Mouse (Mus musculus): Measurements from ENCODE around the gene Mrps11. TPM values are rescaled to one million over a fixed set of nuclear protein-coding genes. Genes with fewer than 3 reads are reported as not detected.
A peak's percentile ranks its signal among the peaks of the same experiment; 100 is the strongest.

Mrps11 gene
- polyA plus RNA-seq, 1 experiment from 2014 or later = 54.2 TPM

DNA sequence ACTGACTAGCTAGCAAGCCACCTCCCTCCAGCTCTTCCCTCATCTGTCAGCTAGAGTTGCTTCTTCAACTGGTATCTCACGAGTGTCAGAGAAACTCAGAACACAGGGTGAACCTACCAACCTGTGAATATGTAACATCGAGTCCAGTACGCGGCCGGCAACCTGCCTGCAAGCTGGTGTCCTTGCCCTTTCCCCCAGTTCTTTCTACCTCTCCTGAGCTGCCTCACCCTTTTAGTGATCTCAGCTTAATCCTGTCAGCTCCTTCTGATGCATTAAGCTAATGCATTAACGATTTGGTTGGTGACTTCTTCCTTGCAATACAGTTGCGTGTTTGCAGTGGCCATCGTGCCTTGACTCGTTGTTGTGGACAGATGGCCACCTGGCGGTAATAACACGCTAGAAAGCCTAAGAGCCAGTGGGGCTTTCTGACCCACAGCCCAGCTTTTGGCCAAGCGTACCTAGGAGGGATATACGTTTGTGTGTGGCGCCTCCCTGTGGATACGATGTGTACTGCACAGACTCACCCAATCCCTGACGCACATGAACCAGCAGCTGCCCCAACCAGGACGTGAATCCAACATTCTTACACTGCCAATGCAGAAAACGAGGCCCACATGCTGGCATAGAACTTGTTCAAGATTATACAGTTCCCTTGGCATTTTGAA, 16.8 kb upstream of the Mrps11 start:
- 23% methylated on average over 18 of the region's 18 CpGs for WGBS (ENCODE audit: insufficient replicate concordance)
- H3K27me3 ChIP-seq = 0 out of 2 replicates have a peak, but pooled peaks cover 3% of the 10 kb centered on the region
- H3K4me3 ChIP-seq (replicated peaks) = no peak overlapping the region
- ATAC-seq (ENCODE audit: low read depth) (no peak), DNase-seq (peak; percentile 23)
- no peaks in the 10 kb centered on the region for H3K9me3 ChIP-seq (replicated peaks)
- no peak overlapping the region for H3K27ac ChIP-seq
- no peaks in the 10 kb centered on the region for H3K4me1 ChIP-seq (replicated peaks)
- H3K4me2 ChIP-seq = no peak overlapping the region
- no peak overlapping the region for H3K9ac ChIP-seq
- no peaks in the 10 kb centered on the region for H3K36me3 ChIP-seq

DNA sequence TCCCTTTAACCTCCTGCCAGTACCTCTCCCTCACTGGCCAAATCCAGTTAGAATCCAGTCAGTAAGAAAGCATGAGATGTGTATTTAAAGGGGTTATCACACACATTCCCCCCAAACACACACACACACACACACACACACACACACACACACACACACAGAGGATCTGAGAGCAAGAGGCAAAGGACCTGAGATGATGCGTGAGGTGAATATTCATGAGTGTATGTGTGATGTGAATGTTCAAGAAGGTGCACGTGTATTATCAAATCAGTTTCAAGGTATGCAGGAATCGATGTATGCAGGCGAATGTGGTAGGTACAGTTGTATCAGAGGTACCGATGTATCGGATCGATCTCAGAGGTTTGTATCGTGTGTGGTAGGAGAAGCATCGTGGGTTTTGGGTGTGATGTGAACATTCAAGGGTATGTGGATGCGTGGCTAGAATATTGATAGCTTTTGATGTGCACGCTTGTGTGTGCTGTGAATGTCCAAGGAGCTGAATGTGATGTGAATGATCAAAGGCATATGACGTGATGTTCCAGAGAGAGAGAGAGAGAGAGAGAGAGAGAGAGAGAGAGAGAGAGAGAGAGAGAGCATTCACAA, 14.9 kb upstream of the Mrps11 start:
- no peak for ATAC-seq (ENCODE audit: low read depth)
- WGBS (ENCODE audit: insufficient replicate concordance) = 73% methylated on average over 12 of the region's 12 CpGs

DNA sequence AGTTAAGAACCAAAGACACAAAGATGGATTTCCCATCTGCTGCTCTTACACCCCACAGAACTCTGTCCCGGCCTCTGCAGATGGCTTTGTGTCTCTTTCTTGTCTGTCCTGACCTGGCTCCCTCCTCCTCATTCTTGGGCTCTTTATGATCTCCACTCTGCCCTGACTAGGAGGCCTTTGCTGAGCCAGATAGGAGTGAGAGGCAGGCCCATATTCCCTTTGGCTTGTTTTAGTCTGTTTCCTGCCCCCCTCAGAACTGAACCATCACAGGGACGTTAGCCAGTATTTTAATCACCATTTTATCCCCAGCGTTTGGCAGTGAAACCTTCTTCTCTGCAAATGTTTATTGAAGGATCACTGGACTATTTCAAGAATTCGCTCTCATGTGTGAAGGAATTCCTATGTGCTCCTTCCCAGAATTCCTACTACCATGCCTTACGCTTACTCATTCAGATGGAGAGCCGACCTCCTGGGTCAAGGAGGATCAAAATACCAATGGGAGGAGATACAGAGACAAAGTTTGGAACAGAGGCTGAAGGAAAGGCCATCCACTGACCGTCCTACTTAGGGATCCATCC, 13.8 kb upstream of the Mrps11 start:
- 60% methylated on average over 7 of the region's 7 CpGs for WGBS (ENCODE audit: insufficient replicate concordance)
- no peak overlapping the region for H3K4me3 ChIP-seq (replicated peaks)
- no peaks in the 10 kb centered on the region for H3K9me3 ChIP-seq (replicated peaks)
- no peak overlapping the region for H3K27ac ChIP-seq
- H3K27me3 ChIP-seq = 0 out of 2 replicates have a peak, but pooled peaks cover 3% of the 10 kb centered on the region
- no peaks in the 10 kb centered on the region for H3K4me1 ChIP-seq (replicated peaks)
- peaks cover 15% of the 10 kb centered on the region for H3K36me3 ChIP-seq
- H3K4me2 ChIP-seq = no peak overlapping the region
- ATAC-seq (ENCODE audit: low read depth) (no peak), DNase-seq (no peak)
- no peak overlapping the region for H3K9ac ChIP-seq

More for the DNA sequence above, 14.9 kb upstream of the Mrps11 start:
- H3K4me2 ChIP-seq = no peak overlapping the region
- H3K36me3 ChIP-seq = peaks cover 4% of the 10 kb centered on the region
- H3K4me1 ChIP-seq (replicated peaks) = no peaks in the 10 kb centered on the region
- no peak overlapping the region for H3K9ac ChIP-seq
- no peaks in the 10 kb centered on the region for H3K9me3 ChIP-seq (replicated peaks)
- DNase-seq = no peak
- H3K4me3 ChIP-seq (replicated peaks) = no peak overlapping the region
- no peak overlapping the region for H3K27ac ChIP-seq
- H3K27me3 ChIP-seq = 0 out of 2 replicates have a peak, but pooled peaks cover 3% of the 10 kb centered on the region

DNA sequence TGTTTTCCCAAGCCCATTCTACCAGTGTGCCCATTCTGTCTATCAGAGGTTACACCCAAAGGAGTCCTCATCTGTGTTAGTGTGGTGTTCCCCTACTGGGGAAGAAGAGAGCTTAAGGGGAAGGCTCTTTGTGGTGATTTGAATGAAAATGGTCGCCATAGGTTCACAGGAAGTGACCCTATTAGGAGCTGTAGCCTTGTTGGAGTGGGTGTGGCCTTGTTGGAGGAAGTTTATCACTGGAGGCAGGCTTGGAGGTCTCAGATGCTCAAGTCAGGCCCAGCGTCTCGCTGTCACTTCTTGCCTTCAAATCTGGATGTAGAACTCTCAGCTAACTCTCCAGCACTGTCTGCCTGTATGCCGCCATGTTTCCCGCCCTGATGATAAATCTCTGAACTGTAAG, 12.0 kb upstream of the Mrps11 start:
- H3K27ac ChIP-seq = no peak overlapping the region
- H3K9ac ChIP-seq = no peak overlapping the region
- H3K36me3 ChIP-seq = peaks cover 32% of the 10 kb centered on the region
- H3K4me3 ChIP-seq (replicated peaks) = no peak overlapping the region
- no peaks in the 10 kb centered on the region for H3K4me1 ChIP-seq (replicated peaks)
- no peaks in the 10 kb centered on the region for H3K27me3 ChIP-seq
- ATAC-seq (ENCODE audit: low read depth) (no peak), DNase-seq (no peak)
- no peaks in the 10 kb centered on the region for H3K9me3 ChIP-seq (replicated peaks)
- WGBS (ENCODE audit: insufficient replicate concordance) = 72% methylated on average over 5 of the region's 5 CpGs
- H3K4me2 ChIP-seq = no peak overlapping the region

DNA sequence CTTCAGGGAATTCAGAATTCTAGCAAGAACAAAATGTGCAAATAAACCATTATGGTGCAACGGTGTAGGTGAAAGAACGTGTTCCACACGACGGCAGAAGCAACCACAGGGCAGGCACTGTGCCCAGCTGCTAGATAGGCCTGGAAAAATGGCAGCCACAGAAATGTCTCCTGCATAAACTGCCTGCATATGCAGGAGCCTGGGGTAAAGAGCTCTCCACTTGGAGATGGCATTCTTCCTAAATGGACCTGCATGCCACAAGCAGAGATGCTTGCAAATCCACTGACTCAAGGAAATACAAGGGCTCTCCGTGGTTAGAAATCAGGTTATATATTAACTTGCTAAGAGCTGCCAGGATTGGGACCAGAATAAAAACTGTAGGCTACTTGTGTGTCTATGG, 4.2 kb upstream of the Mrps11 start:
- Histone ChIP-seq H3K9me3 (replicated peaks) (no peaks in the 10 kb centered on the region), H3K27me3 (no peaks in the 10 kb centered on the region), H3K27ac (no peak overlapping the region), H3K4me2 (no peak overlapping the region), H3K4me1 (replicated peaks) (peaks cover 16% of the 10 kb centered on the region), H3K36me3 (peaks cover 72% of the 10 kb centered on the region), H3K9ac (no peak overlapping the region), H3K4me3 (replicated peaks) (no peak overlapping the region)
- DNase-seq (no peak), ATAC-seq (ENCODE audit: low read depth) (no peak)
- WGBS (ENCODE audit: insufficient replicate concordance) = 89% methylated on average over 5 of the region's 5 CpGs

DNA sequence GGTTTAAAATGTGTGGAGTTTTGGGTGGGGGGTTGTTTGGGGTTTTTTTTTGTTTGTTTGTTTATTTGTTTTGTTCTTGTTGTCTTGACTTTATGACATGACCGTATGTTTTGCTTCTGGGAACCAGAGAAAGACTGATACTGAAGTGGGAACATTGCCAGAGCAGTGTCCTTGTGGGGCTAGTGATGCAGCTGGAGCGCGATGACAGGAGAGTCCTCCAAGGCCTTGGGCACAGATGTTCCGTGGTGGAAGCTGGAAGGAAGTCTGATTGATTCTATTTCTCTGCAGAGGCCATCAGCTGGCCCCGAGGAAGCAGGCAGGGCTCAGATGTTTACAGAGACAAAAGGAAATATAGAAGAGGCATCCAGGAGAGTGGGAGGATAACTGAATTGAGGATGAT, 3.0 kb downstream of the Mrps11 start:
- peaks cover 57% of the 10 kb centered on the region for H3K36me3 ChIP-seq

DNA sequence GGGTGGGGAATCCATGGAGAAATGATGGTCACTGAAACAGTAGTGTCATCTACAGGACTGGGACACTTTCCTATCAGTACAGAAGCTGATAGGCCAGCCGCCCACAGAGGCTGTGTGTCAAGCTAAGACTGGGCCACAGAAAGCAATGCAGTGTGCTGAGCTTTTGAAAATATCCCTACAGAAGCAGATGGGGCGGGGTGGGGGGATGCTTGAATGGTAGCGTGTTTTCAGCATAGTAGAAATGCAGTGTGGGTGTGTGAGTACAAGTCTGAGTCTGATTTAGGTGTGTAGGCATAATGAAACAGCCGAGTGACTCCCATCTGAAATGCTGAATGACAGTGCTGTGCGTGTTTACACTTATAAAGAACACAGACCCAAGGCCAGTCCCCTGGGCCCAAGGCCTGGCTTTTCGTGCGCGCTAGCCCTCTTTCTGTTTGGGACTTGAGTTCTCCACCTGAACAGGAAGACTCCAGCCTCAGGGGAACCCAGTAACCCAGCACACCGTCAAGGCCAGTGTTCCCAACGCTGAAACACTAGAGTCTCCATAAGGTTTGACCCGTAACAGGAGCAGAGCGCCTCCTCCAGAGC, 5.0 kb downstream of the Mrps11 start:
- ATAC-seq (ENCODE audit: low read depth) (no peak), DNase-seq (no peak)
- Histone ChIP-seq H3K27me3 (no peaks in the 10 kb centered on the region), H3K27ac (0 out of 2 replicates have a peak overlapping the region, but pooled peaks have one; percentile 3), H3K4me2 (no peak overlapping the region), H3K9ac (peak overlapping the region; percentile 26; the same call in 1 of the 2 replicates), H3K9me3 (replicated peaks) (no peaks in the 10 kb centered on the region), H3K4me1 (replicated peaks) (peaks cover 29% of the 10 kb centered on the region), H3K36me3 (peaks cover 73% of the 10 kb centered on the region), H3K4me3 (replicated peaks) (no peak overlapping the region)
- 66% methylated on average over 12 of the region's 12 CpGs for WGBS (ENCODE audit: insufficient replicate concordance)

More for the DNA sequence above, 3.0 kb downstream of the Mrps11 start:
- Histone ChIP-seq H3K4me3 (replicated peaks) (no peak overlapping the region), H3K27me3 (no peaks in the 10 kb centered on the region), H3K9me3 (replicated peaks) (no peaks in the 10 kb centered on the region), H3K4me1 (replicated peaks) (peaks cover 42% of the 10 kb centered on the region), H3K27ac (no peak overlapping the region), H3K9ac (no peak overlapping the region), H3K4me2 (no peak overlapping the region)
- DNase-seq = no peak
- ATAC-seq (ENCODE audit: low read depth) = no peak
- WGBS (ENCODE audit: insufficient replicate concordance) = 80% methylated on average over 5 of the region's 5 CpGs

DNA sequence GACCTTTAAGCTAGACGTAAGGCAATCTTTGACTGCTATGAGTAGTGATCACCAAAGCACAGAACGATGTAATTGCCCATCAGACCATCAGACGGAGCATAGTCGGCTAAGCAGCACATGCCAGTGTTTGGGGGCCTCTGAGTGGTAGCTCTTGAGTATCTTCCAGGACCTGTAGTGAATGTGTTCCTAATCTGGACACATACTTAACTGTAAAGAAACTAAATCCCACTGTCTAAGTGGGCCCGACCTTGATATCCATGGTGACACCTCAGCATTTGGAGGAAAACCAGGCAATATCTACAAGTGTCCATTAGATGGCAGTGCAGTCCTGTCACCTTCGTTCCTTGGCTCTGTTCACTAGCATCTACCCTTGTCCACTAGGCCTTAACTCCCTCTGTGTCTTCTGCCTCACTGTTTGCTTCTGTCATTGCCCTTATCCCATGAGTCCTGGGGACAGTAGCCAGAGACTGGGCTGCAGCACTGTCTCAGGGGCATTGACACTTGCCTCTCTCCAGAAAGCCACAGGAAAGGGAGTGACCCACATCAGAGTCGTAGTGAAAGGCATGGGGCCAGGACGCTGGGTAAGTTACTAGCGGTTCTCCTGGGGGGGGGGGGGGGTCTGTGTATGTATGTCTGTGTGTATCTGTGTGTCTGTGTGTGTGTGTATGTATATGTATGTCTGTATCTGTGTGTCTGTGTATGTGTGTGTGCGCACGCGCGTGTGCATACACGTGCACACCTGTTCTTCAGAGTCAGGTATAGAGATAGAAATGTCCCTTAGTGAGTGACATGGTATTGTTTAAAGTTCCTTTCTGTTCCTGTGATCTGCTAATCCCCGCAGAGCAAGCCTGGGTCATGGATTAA, 8.7 kb downstream of the Mrps11 start:
- Histone ChIP-seq H3K9me3 (replicated peaks) (no peaks in the 10 kb centered on the region), H3K4me1 (replicated peaks) (peaks cover 49% of the 10 kb centered on the region), H3K27me3 (no peaks in the 10 kb centered on the region), H3K9ac (no peak overlapping the region), H3K4me3 (replicated peaks) (no peak overlapping the region), H3K4me2 (no peak overlapping the region), H3K36me3 (peaks cover 60% of the 10 kb centered on the region), H3K27ac (no peak overlapping the region)
- DNase-seq (peak; percentile 38), ATAC-seq (ENCODE audit: low read depth) (peak; percentile 49)
- WGBS (ENCODE audit: insufficient replicate concordance) = 78% methylated on average over 15 of the region's 15 CpGs

DNA sequence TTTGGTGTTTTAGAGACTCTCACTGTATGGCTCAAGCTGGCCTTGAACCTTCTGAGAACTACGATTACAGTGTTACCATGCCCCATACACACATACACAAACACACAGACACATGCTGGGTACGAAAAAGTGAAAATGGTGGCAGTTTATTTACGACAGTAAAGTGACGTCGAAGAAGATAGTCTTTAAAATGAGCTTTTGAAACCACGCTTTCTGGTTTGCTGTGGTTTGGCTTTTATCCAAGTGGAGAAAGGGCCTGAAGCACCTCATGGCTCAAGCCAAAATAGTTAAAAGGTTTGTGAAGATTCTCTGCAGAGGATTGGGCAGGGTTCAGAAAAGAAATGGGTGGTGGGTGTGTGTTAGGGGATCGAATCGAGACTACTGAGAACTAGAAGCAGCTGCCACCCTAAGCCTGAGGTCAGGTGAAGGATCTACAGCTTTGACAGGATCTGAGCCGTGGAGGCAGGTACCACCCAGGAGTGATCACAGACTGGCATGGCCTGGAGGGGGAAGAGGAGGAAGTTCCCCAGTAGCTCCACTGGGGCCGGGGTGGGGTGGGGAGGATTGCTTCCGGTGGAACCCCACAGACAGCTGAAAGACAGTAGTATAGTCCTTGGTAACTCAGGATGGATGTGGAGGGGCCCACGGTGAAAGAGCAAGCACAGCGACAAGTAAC, 11.1 kb downstream of the Mrps11 start:
- Histone ChIP-seq H3K36me3 (peaks cover 44% of the 10 kb centered on the region), H3K27me3 (no peaks in the 10 kb centered on the region), H3K9ac (peak overlapping the region; percentile 43), H3K9me3 (replicated peaks) (no peaks in the 10 kb centered on the region), H3K27ac (peak overlapping the region; percentile 73), H3K4me2 (no peak overlapping the region), H3K4me1 (replicated peaks) (peaks cover 62% of the 10 kb centered on the region), H3K4me3 (replicated peaks) (no peak overlapping the region)
- 53% methylated on average over 13 of the region's 13 CpGs for WGBS (ENCODE audit: insufficient replicate concordance)
- DNase-seq (no peak), ATAC-seq (ENCODE audit: low read depth) (peak; percentile 8; the same call in 1 of the 2 replicates)

DNA sequence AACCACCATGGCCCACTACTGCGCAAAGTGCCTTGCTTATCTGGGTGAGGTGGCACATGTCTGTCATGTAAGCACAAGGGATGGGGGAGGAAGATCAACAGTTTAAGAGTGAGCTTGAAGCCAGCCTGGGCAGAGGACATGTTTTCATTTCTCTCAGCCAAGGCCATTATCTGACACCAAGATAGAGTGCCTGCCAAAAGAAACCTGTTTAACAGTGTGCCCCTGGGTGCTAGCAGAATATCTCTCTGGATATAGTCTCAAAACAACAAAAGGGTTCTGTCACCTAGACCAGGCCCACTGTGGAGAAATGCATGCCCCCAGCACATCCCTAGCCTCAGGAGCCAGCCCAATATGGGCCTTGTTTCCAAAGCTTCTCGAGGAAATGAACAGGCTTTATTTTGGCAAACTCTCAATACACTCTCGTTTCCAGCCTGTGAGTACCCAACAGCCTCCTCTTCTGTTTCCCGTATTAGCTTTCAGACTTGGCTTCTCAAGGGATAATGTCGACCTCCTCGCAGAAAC, 11.7 kb downstream of the Mrps11 start:
- Histone ChIP-seq H3K9ac (peak overlapping the region; percentile 43), H3K4me1 (replicated peaks) (peaks cover 67% of the 10 kb centered on the region), H3K27me3 (no peaks in the 10 kb centered on the region), H3K4me3 (replicated peaks) (no peak overlapping the region), H3K27ac (peak overlapping the region; percentile 73), H3K4me2 (no peak overlapping the region), H3K36me3 (peaks cover 38% of the 10 kb centered on the region), H3K9me3 (replicated peaks) (no peaks in the 10 kb centered on the region)
- WGBS (ENCODE audit: insufficient replicate concordance) = 60% methylated on average over 6 of the region's 6 CpGs
- peak; percentile 42 for ATAC-seq (ENCODE audit: low read depth)
- DNase-seq = no peak

Data from liver, embryonic 13.5 days (tissue).